Mouse (Mus musculus) lung, postnatal 4 days (tissue): ENCODE measurements at regions not wholly inside any gene's neighbourhood (a gene's known extent, or its start where the extent isn't known, plus 50 kb on each side); places are given as distances from the start of the nearest gene placed in this dataset.
A peak's percentile ranks its signal among the peaks of the same experiment; 100 is the strongest.

Experiments used
- DNase-seq, 2 experiments: peaks; one replicate each; pipeline ENCODE4 v3.0.0; 2021

DNA sequence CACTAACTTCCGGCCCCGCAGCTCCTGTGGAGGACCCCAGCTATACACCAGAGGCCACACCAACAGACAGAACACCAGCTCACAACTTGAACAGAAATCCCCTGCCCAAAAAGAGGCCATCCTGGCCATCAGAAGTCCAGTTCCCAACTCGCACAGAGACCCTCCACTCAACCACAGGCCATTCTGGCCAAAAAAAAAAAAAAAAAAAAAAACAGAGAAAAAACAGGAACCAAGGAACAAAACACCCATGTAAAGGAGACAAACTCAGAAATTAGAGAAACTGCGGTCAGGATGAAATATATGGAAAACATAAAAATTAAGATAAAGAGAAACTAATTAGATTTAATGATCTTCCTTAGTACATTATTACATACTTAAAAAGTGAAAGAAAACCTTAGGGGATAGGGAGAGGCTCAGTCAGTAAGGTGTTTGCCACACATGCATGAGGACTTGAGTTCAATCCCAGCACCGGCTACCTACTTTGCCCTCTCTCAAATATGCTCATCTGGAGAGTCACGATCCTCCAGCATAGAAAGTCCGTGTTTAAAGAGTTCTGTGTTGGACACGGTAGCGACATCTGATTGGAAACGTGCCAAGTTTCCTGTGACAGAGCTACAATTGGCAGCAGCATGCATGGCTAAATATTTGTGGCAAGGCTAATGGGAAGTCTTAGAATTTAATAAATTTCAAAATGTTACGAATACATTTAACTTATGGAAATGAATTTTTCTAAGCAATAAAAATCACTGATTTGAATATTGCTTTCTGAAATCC is 51.9 kb upstream of the Pde7b start:
- DNase-seq: peak in 1 of 2 experiments; percentile 13

DNA sequence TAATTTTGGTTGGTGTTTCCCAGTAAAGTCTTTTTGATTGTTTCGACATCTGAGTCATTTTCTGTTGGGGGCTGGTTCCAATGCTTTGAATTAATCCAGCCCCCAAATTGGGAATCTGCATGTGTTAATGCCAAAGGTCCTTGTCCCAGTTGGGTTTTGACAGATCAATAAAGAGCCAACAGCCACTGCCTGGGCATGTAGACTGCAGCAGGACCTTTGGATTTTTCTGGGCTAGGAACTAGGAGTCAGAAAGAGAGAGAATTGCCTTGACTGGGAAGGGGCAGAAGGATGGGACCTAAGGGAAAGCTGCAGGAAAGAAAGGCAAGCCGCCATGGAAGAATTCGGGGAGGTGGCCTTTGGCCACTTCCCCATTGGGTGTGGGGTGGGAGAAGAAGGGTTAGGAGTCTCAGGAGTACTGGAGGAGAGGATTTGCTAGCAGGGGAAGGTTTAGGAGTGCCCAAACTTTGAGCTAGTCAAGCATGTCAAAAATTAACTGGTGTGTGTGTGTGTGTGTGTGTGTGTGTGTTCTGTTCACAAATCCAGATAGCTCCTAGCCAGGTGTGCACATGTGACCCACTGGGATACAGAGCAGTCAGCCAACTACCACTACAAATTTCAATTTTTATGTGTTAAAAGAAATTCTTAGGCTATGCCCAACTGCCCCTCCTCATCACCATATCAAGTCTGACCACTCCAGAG is 51.0 kb upstream of the Pde7b start:
- DNase-seq: no peak
